Mouse (Mus musculus): ENCODE results near the gene Ostm1.
A peak's percentile ranks its signal among the peaks of the same experiment; 100 is the strongest.

Gene Ostm1

DNA sequence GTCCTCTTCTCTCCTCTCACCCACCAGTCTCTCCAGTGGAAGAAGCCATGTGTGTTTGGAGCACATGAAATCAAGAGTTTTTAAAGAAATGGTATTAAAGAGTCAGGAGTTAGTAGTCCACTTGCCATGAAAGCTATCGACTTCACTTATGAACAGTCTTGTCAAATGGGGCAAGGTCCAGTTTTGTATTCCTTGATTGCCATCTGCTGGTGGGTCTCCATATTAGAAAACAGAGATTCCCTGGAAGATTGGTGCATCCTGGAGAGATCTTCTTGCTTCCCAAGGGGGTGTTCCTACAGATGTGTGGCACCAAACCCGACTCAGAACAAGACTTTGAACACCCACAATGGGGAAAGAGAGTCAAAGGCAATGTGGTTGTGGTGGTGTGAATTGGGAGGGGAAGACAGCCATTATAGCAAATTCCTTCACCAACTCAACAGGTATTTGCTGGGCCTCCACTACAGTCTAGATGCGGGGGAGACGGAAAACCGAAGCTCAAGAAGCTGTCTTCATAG lies 151.0 kb downstream of the Ostm1 start:
- DNase-seq (ENCODE audit: inconsistent ontology term): peak; percentile 30

- DNase-seq (ENCODE audit: inconsistent ontology term): no peak
Measured at GRCm38 (mm10) chr10:42751813-42752212, 168.2 kb downstream of the Ostm1 start.

Measured in Muller cell, postnatal 12 days (primary cell).